Mouse (Mus musculus) activated CD4-positive, CD25-positive, alpha-beta regulatory T cell (primary cell): ENCODE measurements around the gene Spata18. TPM values are rescaled to one million over a fixed set of nuclear protein-coding genes. Genes with fewer than 3 reads are reported as not detected.

Source experiments
- polyA plus RNA-seq, 2 experiments: library from polyadenylated mRNA; unstranded; fragments of 100-300 nt; shearing (Covaris generic); gene quantifications; one replicate each; pipeline ENCODE4 v1.2.1; 2017

Gene Spata18
- polyA plus RNA-seq = under 1 TPM in 1 of 2 experiments, not detected in 1; 0.17 TPM

DNA sequence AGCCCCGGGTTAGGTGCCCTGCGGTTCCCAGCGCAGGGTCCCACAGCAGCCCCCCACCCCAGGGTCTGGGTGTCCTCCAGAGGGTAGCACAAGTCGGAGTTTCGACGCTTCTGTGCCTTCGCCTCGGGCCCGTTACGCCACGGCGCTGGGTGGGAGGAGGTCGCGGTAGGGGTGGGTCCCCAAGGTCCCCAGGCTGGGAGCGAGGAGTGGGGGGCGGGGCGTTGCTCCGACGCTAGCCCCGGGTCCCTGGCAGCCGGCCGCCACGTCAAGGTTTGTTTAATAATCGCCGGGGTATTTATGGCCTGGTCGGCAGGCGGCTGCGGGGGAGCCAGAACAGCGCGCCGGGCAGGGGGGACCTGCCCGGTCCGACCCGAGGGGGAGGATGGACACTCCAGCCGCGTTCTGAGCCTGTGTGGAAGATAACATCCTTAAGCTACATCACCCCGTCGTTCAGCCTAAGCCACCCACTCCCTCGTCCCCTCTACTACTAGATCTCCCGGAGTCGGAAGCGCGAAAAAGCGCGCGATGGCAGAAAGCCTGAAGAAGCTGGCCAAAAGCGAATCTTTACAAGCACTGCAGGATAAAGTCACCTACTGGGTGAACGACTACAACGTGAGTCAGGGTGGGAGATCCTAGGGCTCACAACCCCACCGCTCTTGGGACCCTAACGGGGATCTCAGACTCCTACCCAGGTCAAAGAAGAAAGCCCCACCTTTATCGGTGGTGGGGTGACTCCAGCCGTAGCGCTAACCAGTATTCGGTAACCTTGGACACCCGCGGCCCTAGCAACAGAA lies at the start of gene Spata18:
Gene Spata18 (plus strand): TSS at position 319 of the 794 bp plus-strand sequence.

GRCm38 (mm10) chr5:73632291-73632690 lies 18.9 kb upstream of the Spata18 start, which contains the start of gene Lrrc66:
Gene Lrrc66, minus strand, starts transcription at chr5:73632526.

DNA sequence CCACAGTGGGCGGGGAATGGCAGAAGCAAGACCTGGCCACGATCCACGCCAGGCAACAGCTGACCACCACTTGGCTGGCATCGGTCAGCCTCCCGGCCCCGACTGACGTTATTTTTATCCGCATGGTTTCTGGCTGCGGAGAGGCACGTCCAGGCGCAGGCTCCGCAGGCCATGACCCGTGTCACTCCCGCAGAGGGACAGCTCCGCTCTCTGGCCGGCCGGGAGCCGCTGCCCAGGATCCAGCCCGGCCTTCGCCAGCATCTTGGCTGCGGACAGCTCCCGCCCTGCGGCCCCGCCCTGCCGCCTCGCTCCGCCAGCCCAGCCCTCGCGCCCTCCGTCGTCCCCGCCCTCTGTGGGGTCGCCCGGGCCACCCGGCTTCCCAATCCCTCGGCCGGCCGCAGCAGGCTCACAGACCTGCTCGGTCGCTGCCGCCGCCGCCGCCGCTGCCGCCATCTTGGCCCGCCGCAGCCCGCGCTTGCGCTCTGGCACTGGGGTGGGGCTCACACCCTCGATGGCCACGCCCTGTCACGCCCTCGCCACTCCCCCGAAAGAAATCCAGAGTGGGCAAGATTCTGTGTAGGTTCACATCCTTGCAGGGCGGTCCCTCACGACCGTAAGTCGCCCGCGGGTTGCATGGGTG lies 3.8 kb upstream of the Spata18 start, which contains the start of gene Sgcb:
Gene Sgcb (minus strand): TSS at position 530 of the 640 bp plus-strand sequence.

Other genes with a start within 250 kb of the Spata18 start
- gene Cwh43, start 245.3 kb upstream of the Spata18 start, polyA plus RNA-seq = under 1 TPM in 1 of 2 experiments, not detected in 1; 0.12 TPM
- gene Dcun1d4, start 170.4 kb upstream of the Spata18 start, polyA plus RNA-seq = 10 to 100 TPM; 11.9 to 20.5 TPM
- gene Lrrc66, start 18.9 kb upstream of the Spata18 start, polyA plus RNA-seq = 1 to 10 TPM; 1.2 to 1.3 TPM
- 10 to 100 TPM; 10.6 to 15.2 TPM for gene Sgcb, start 3.6 kb upstream of the Spata18 start, polyA plus RNA-seq